ENCODE assay signal across 9 mouse cellular contexts in genomic region chr2:105108703-105109158, GRCm38 (mm10). TPM values are rescaled to one million over a fixed set of nuclear protein-coding genes. Genes with fewer than 3 reads are reported as not detected.
DNase-seq lines count a peak whose midpoint lies in the region; ATAC-seq and TF ChIP-seq lines count a peak whose summit lies in the region.
"Had no signal": no experiment of that assay in that cellular context is flagged by ENCODE, and none has a peak within 500 bp of the region (broad histone marks: within the 10 kb centered on the region; RNA-seq: fewer than 3 reads in every experiment).

No protein-coding gene starts in this region.

- no peak overlapping the region for H3K4me3 ChIP-seq in liver, adult 2 months (ENCODE audit: insufficient read depth, low read depth, low read length)
- H3K4me3 ChIP-seq in neural tube, embryonic 14.5 days (ENCODE audit: low read depth, low read length), result no peak overlapping the region

- peaks cover 3% of the 10 kb centered on the region; the same call in 1 of the 2 replicates for H3K27me3 ChIP-seq in liver, adult 2 months (ENCODE audit: control insufficient read depth, insufficient read depth, low read length)
- peaks cover 6% of the 10 kb centered on the region; the same call in 1 of the 2 replicates for H3K27me3 ChIP-seq in neural tube, embryonic 14.5 days (ENCODE audit: control insufficient read depth, insufficient read depth, low read length)

- H3K36me3 ChIP-seq in liver, adult 2 months (ENCODE audit: control insufficient read depth, insufficient read depth, low read length), result no peaks in the 10 kb centered on the region
- no peaks in the 10 kb centered on the region for H3K36me3 ChIP-seq in neural tube, embryonic 14.5 days (ENCODE audit: control insufficient read depth, insufficient read depth, low read length)

- H3K79me2 ChIP-seq in liver, adult 2 months (ENCODE audit: control insufficient read depth, insufficient read depth, low read length), result no peaks in the 10 kb centered on the region

- H3K4me1 ChIP-seq in liver, adult 2 months (ENCODE audit: control insufficient read depth, insufficient read depth, low read length), result no peaks in the 10 kb centered on the region
- no peaks in the 10 kb centered on the region for H3K4me1 ChIP-seq in neural tube, embryonic 14.5 days (ENCODE audit: control insufficient read depth, insufficient read depth, low read length)

- H3K9ac ChIP-seq in liver, adult 2 months (ENCODE audit: low read depth, low read length), result no peak overlapping the region
- H3K9ac ChIP-seq in neural tube, embryonic 14.5 days (replicated peaks; ENCODE audit: low read depth, low read length), result no peak overlapping the region

- intact Hi-C loops in left cerebral cortex, postnatal 10 days (cut with DNase I), result no loop called here

- TF ChIP-seq CTCF in liver, adult 2 months (IDR thresholded peaks at IDR 0.05; ENCODE audit: low read depth, low read length), result peak; percentile 72

- no peaks in the 10 kb centered on the region for H3K9me3 ChIP-seq in neural tube, embryonic 14.5 days (ENCODE audit: control insufficient read depth, low read length)

- no peak overlapping the region for H3K27ac ChIP-seq in liver, adult 2 months (replicated peaks; ENCODE audit: insufficient read depth, low read depth, low read length)
- no peak overlapping the region for H3K27ac ChIP-seq in neural tube, embryonic 14.5 days (ENCODE audit: low read depth, low read length)

- no peak for TF ChIP-seq POLR2A in liver, adult 2 months (IDR thresholded peaks at IDR 0.05; ENCODE audit: extremely low read depth, insufficient read depth, low read length)

- ATAC-seq in neural tube, embryonic 14.5 days (ENCODE audit: low read depth), result peak; percentile 94
- ATAC-seq in monocyte, adult 5-6 weeks (replicated peaks; ENCODE audit: insufficient number of reproducible peaks, low FRiP score, low TSS enrichment, poor library complexity, severe bottlenecking), result no peak

- peak; percentile 94 for DNase-seq in liver, adult 2 months (ENCODE audit: extremely low read depth, low read depth, low spot score)
- DNase-seq in liver, result no peak
- peak; percentile 92 for DNase-seq in cerebellum, adult 9-11 months
- DNase-seq in gastrocnemius, postnatal 25 days, result peak; percentile 35
- DNase-seq in kidney, adult 11 months, result peak; percentile 86
- DNase-seq in left cerebral cortex, postnatal 10 days (ENCODE audit: extremely low spot score in 1 of 2, low spot score in 2 of 2), result peak; percentile 78 to 79

- no peak overlapping the region for H3K4me2 ChIP-seq in neural tube, embryonic 14.5 days (ENCODE audit: low read depth, low read length)

- WGBS in liver, adult 2 months, result 7% methylated on average over 6 of the region's 6 CpGs
- WGBS in neural tube, embryonic 14.5 days, result 4% methylated on average over 6 of the region's 6 CpGs

RNA-seq across cellular contexts. Expression of gene Gm11060, which starts 16.9 kb away (rescaled TPM):
- not detected in 2 replicates for total RNA-seq in liver, adult 2 months (2014; rRNA removed)
- polyA plus RNA-seq in liver, adult 2 months (2012; rRNA removed), result not detected in 2 replicates
- total RNA-seq in gastrocnemius, postnatal 25 days (2021), result not detected
- not detected for total RNA-seq in left cerebral cortex, postnatal 10 days (2021)
- polyA plus RNA-seq in neural tube, embryonic 14.5 days (2014; fragmentation: Nextera tagmentation; extraction: Ambion mirVana), result not detected in 2 replicates
- not detected in 3 replicates for total RNA-seq in monocyte, adult 5-6 weeks (2017)
- total RNA-seq: MEL had no signal

RNA-seq across cellular contexts. Expression of gene Wt1, which starts 17.6 kb away (rescaled TPM):
- total RNA-seq in liver, adult 2 months (2014; rRNA removed), result 0.34 and 0.55 TPM in 2 replicates
- polyA plus RNA-seq in liver, adult 2 months (2012; rRNA removed), result 0.27 and 0.44 TPM in 2 replicates
- under 1 TPM in 1 of 2 experiments, not detected in 1; 0.08 TPM for total RNA-seq in gastrocnemius, postnatal 25 days (2021)
- total RNA-seq in left cerebral cortex, postnatal 10 days (2021), result under 1 TPM in 1 of 2 experiments, not detected in 1; 0.18 TPM
- 2.2 TPM in 2 replicates for polyA plus RNA-seq in neural tube, embryonic 14.5 days (2014; fragmentation: Nextera tagmentation; extraction: Ambion mirVana)
- total RNA-seq in monocyte, adult 5-6 weeks (2017), result 0.53 TPM in 1 of 3 replicates, not detected in the others
- total RNA-seq: MEL had no signal
